Mouse (Mus musculus) kidney, adult 9 months (tissue): ENCODE measurements around the gene Mib2.
"Not testable (repeated sequence)": the region's sequence is repeated elsewhere in the genome, so short reads cannot be mapped to it uniquely, and the experiment has no call there.

ENCODE experiments used
- DNase-seq: peaks from one replicate; pipeline ENCODE4 v3.0.0; 2022

Gene Mib2

DNA sequence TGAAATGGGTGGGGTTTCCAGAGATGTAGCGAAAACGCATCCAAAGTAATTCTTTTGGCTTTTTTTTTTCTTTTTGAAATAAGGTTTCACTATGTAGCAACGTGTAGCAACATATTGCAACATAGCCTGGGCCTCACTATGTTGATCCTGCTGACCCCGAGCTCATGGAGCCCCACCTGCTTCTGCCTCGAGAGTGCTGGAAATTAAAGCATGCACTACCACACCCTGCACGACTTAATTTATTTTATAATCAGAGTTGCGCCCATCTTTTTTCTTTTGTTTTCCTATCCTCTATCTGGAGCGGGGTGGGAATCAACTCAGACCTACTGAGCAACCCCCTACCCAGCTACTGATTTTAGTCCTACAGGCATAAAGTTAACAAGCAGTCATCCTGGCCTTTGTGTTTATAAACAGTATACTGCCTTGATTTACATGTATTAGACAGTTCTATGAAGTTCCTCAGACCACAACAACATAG lies 639 bp upstream of the Mib2 start:
- DNase-seq: no peak

DNA sequence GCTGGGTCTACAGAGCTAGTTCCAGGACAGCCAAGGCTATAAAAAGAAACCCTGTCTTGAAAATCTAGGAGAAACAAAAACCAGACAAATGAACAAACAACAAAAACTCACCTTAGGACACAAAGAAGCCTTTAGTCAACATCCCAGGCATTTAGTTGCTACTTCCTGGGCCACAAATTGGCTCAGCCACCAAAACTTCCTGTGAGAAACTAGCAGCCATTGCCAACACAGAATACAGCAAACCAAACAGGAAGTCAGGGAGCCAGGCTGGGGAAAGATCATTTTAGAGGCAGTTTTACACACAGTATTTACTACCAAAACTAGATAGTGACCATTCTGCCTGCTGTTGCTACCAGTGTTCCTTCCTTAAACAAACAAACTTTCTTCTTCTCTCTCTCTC lies 2.1 kb downstream of the Mib2 start:
- DNase-seq: no peak

DNA sequence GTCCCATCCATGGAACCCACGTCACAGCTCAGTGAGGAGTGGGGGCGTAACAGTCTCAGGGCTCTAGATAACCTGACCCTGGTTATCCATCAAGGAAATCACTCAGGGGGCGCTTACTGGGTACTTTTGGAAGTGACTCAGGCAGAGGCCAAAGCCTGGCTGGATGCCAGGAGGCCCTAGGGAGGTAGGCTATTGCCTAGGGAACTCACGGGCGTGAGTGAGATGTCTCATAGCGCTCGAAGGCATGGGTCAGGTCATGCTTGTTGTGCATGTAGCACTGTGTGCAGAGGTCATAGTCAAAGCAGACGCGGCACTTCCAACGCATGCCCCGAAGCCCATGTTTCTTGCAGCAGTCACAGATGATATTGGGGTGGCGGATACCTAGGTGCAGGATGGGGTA lies 8.4 kb downstream of the Mib2 start:
- DNase-seq: no peak

DNA sequence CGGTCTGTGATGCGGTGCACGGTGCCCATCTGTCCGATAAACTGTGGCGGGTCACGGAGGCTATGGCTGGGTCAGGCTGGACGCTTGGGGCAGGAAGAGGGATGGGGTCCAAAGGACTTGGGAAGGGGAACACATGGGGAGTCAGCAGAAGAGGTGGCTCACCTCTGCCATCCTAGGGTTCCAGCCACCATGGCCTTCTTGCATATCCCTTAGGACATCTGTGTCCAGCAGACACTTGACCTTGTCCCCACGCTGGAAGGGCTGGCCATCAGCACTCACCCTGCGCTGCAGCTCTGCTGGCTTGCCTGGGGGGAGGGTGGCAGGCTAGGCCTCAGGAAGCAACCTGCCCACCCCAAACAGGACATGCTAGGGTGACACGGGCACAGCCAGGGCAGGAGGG lies 10.0 kb downstream of the Mib2 start:
- no peak for DNase-seq

DNA sequence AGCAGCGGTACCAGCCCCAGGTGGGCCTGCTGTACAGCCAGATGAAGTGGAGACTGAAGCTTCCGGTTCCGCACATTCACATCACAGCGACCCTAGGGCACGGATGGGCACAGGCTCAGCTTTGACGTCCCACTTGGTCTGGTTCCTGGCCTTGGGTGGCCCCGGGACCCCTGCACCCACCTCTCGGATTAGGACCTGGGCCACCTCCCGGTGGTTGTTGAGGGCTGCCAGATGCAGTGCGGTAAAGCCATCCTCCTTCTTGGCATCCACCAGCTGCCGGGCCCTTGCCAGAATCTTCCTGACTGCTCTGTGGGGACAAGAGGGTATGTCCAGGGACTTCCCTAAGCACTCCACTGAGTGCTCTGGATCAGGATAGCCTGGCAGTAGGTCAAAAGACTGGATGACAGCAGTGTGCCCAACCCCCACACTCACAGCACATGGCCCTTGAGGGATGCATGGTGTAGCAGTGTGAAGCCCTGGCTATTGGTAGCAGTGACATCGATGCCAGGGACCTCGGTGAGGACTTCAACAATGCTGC lies 12.7 kb downstream of the Mib2 start:
- DNase-seq: no peak

DNA sequence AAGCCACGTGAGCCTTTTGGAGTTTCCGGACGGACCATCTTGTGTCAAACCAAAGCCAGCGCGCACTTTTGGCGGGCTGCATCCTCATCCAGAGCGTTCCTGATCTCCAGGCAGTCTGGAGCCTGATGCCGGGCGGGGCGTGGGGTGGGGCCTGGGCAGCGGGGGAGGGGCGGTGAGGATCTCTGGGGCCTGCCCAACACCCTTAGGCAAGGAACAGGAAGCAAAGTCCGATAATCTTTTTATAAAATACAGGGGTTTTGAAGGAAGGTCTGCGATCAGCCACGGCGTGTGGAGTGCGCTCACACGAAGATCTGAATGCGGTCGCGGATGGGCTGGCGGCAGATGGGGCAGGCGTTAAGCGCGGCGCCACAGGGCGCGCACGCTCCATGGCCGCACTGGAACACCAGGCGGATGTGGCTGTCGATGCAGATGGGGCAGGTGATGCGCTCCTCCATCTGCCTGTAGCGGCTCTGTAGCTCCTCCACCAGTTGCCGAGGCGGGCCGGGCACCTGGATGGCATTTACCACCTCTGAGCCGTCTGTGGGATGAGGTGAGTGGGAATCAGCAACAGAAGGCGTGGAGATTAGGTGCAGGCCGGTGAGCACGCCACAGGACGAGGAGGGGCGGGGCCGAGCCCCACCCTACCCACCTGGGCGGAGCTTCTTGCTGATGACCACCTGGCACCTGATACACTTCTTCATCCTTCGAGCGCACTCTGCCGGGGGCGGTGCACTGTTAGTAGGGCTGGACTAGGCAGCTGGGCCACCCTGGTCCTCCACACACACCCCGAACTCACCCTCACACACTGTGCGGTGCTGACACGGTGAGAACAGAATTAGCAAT lies 14.3 kb downstream of the Mib2 start:
- peak; percentile 26 for DNase-seq

DNA sequence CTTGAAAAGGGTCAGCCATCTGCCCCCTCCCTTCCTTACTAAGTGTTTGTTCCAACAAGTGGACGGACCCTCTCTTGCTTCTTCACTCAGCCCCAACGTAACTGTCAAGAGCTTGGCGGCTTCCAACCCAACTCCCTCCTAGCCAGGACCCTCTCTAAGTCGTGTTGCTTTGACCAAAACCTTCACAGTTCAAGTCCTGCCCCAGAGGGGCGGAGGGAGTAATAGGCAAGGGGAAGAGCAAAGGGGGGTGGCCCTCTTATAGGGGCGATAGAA lies 14.9 kb downstream of the Mib2 start:
- DNase-seq: no peak

DNA sequence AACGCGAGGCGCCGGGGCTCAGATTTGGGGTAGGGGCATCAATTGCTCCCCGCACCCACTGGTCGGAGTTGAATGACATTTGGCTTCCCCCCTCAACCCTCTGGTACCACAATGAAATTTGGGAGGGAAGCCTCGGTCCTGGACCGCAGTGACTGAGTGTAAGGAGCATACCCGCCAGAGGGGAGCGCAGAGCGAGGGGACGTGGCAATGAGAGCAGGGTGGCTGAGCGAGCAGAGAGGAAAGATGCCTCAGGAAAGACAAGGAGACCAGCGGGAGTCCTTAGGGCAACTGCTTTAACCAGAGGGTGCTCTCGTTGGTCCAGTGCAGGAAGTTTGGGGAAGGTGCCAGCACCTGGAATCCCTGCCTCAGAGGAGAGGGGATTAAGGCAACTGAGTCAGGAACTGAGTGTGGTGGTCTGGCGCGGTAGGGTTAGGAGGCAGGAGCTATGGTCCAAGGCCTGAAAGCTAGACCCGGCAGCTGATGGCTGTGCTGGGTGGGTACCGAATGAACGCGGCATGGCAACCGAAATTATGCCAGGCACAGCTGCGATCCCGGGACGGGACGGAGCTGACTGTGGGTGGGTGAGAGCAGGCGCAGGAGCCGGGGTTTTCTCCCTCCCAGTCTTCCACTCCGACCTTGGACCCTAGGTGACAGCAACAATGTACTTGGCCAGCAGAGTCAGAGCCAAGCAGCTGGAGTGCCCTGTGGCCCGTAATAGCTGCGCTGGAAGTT lies 15.4 kb downstream of the Mib2 start:
- DNase-seq: peak; percentile 31

DNA sequence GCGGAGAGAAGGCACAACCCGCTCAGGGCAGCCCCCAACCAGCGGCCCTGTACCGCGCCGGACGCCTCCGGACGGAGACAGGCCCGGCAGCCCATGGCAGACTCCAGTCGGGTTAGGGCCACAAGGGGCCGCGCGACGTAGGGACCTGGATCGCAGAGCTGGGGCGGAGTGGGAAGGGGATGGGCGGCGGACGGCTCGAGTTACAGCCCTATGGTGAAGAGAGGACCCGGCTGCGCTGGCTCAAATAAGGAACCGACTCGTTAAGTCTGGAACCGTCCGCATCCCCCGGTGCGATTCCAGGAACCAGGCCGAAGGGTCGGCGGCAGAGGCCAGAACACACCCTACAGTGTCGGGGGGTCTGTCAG lies 15.9 kb downstream of the Mib2 start, which contains the start of gene Mmp23:
Gene Mmp23 (minus strand): TSS at position 299 of the 365 bp plus-strand sequence.
- DNase-seq: no peak

DNA sequence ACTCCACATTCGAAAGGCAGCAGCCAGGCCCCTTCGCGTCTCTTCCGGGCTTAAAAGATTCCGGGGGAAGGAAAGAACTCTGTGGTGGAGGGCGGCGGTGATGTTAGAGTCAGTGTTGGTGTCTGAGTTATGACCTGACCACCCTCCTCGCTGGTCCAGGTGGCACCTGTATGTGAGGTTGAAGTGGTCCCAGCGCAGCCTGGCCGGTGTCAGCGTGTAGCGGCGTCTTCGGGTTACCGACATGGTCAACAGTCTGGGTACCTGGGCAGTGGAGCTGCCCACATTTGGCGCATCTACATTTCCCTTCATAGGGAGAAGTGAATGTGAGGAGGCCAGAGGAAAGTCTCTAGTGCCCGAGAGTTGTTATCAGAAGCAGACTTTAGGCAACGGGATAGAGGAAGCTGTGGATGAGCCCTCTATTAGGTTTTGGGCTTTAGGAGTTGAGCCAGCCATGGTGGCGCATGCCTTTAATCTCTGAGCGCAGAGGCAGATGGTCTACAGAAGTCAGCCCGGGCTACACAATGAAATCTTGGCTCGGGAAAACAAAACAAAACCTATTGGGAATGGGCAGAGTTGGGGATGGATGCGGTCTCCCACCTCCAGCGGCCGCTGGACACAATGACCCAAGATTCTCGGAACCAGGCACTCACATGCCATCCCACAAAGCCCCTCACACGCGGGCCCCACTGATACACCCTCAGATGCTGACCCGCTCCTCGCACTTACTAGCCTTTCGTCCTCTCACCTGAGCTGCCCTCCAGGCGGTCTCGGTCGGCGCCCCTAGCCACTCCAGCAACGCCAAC lies 16.5 kb downstream of the Mib2 start:
- no peak for DNase-seq

DNA sequence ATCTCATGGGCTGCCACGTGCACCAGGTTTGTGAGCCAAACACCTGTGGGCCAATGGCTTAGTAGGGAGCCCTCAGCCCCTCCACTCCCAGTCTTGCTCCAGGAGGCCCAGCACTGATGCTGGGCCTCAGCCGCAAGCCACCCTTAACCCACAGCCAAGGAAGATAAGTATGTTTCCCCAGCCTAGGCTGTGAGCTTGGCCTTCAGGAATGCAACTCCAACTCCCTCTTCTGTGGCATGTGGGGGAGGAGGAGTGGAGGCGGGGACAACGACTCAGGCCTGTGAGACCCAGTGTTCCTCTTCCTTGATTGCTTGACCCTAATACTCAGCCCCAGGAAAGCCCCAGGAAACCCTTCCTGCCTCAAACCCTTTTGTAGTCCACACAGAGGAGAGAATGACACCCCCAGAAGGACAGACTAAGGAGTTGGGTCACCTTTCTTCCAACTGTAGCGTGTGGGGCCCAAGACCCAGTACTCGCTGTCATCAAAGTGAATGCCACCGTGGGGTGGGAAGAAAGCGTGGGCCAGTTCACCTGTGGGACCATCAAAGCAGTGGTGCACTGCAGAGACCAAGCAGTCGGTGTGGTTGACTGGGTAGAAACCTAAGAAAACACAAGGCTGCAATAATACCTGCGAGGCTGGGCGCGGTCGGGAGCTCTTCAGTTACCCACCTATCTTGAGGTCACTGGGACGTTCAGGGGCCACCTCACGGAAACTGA lies 17.3 kb downstream of the Mib2 start:
- no peak for DNase-seq

DNA sequence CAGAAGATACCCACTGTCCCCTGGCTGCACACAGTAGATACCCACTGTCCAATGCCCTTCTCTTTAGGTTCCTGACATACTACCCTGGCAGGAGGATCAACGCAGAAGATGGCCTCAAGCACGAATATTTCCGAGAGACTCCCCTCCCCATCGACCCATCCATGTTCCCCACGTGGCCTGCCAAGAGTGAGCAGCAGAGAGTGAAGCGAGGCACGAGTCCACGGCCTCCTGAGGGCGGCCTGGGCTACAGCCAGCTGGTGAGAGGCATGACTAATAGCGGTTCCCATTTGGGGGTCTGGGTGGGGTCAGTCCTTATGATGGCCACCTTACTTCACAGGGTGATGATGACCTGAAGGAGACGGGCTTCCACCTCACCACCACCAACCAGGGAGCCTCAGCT lies 19.6 kb downstream of the Mib2 start:
- DNase-seq: no peak

DNA sequence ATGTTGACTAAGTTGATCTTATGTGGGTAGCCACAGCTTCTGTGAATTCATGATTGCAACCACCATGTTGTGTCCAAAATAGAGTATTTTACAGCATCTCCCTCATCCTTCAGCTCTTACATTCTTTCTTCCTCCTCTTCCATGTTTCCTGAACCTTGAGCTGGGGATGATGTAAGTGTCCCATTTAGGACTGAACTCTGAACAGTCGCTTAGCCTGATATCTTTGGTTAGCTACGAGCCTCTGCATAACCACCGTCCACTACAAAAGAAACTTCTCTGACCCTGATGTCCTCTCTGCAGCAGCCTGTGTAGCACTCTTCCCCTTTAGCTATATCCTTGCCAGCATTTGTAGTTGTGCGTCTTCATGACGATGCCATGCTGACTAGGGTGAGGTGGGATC lies 23.3 kb downstream of the Mib2 start:
- peak; percentile 67 for DNase-seq

DNA sequence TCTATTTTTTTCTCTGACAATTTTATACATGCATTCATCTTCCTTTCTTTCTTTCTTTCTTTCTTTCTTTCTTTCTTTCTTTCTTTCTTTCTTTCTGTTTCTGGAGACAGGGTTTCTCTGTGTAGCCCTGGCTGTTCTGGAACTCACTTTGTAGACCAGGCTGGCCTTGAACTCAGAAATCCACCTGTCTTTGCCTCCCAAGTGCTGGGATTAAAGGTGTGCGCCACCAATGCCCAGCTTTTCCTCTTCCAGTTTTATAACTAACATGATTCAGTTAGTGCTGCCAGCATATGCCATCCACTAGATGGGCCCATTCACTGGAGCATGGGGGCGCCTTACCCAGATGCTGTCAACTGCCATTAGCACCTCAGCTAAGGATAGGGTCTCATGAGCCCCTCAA lies 23.7 kb downstream of the Mib2 start, which contains the start of gene Gm10563:
Gene Gm10563 (minus strand): TSS at position 101 of the 400 bp plus-strand sequence.
- DNase-seq: not testable (repeated sequence)

DNA sequence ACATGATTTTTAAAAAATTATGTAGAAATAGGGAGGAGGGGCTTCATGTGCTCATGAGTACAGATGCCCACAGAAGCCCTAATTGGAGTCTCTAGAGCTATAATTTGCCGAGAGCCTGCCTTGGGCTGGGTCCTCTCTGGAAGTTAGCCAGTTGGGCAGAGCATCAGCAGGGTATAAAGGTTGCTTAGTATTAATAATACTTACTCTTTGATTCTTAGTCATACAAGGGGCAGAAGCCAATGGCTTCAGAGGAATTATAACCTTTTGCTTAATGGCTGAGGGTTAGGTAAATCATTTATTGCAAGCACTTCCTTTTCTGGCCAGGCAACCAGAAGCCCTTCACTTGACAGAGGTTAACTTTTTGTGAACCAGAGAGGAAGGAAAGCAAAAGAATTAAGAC lies 25.5 kb downstream of the Mib2 start:
- DNase-seq: peak; percentile 83

DNA sequence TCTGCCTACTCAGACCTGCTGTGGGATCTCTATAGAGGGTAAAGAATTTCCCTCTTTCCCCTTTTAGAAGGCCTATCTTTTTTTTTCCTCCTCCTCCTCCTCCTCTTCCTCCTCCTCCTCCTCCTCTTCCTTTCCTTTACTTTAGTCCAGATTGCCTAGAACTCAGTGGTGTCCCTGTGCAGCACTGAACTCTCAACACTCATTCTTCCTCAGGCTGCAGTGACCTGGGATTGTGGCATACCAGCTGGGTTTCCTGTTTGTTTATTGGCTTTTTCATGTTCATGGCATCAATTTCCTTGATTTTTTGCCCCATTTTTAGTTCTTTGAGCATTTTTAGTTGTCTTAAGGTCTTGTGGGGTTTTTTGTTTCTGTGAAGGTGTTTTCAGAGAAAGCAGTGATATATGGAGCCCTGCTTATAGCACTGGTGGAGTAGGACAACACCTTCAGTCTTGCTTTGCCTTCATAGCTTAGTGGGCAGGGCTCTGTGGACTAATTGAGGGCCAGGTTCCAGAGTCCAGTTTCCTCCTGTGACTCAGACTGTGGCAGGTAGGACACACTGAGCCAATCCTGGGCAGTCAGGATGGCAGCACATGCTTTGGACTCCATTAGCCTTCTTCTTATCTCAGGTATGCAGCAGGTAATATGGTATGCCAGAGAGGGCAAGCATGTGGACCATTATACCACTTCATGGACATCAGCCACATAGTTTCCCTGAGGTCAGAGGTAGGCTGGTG lies 33.1 kb downstream of the Mib2 start:
- DNase-seq: peak; percentile 45

DNA sequence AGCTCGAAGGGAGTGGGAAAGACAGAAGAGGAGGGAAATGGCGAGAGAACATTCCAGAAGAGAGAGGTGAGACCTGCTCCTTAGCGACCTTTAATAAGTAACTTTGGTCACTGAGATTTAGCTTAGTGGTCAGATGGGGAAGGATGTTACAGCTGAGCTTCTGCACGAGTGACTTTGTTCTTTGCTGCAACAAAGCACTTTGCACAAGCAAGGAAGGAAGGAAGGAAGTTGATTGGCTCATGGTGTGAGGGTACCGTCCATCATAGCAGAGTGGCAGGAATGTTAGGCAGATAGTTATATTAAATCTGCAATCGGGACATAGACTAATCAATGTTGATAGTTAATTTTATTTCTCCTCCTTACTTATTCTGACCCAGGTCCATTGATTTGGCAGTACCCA lies 38.7 kb downstream of the Mib2 start:
- DNase-seq: no peak

DNA sequence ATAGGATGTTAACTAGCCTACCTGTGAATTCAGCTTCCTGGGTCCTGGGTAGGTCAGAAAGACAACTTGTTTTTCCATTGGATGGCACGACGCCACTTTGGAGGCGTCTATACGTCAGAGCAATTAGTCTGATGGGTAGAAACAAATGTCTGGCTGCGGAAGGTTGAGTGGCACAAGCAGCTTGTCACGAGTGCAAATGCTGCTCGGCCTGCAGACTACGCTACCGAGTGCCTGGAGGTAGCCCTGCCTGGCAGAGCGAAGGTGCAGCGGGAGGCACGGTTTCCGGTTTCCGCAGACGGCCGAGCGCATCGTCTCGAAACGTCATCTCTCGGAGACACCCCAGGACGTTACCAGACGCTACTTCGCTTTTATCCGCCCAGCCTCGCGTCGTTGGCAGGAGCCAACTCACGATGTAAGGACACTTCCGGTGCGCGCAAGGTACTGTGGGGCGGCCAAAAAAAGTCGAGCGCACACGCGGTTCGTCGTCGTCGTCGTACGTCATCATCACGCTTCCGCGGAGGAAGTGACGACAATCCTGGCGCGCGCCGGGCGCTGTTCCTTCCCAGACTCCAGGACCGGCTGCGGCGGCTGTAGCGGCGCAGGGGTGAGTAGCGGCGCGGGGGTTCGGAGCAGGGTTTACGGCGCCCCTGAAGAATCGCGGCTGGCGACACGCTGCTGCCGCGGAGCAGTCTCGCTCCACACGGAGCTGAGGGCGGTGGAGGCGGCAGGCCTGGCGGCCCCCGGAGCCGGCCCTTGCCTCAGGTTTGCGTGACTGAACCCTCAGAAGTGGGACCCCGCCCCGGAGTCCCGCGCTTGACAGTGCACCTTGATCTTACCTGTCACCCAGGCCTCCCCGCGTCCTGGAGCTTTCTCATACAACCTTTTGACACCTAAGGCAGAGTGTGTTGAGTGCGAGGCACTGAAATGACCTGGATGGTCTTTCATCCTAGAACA lies 44.4 kb downstream of the Mib2 start, which contains the start of gene Cdk11b:
Gene Cdk11b (plus strand): TSS at position 517 of the 954 bp plus-strand sequence.
- DNase-seq: peak; percentile 97

DNA sequence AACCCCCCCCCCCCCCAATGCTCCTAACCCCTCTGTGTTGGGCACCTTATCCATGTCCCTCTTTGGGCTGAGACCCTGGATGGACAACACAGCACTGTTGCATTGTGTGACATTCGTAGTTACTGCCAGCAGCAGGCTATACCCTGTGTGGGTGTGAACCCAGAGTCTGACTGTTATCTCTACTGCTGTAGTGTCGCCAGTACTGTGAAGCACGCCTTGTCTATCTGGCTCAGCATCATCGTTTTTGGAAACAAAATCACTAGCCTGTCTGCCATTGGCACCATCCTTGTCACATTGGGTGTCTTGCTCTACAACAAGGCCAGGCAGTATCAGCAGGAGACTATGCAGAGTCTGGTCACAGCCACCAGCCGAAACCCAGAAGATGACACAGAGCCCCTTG lies 50.7 kb downstream of the Mib2 start:
- no peak for DNase-seq

DNA sequence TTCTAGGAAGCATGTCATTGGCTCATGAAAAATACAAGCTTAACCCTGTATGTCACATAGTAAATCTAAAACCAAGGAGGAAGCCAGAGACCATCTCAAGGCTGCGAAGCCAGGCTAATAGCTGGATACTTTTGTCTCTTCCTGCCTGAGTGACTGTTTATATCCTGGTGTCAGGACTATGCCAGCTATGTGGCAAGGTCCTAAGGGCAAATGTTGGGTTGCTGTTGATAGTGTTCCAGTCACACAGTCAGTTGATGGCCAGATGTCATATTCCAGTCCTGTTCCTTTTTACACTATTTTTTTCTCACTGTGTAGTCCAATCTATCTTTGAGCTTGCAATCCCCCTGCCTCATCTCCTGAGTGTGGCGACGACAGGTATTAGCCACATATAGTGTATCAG lies 55.7 kb downstream of the Mib2 start:
- no peak for DNase-seq

DNA sequence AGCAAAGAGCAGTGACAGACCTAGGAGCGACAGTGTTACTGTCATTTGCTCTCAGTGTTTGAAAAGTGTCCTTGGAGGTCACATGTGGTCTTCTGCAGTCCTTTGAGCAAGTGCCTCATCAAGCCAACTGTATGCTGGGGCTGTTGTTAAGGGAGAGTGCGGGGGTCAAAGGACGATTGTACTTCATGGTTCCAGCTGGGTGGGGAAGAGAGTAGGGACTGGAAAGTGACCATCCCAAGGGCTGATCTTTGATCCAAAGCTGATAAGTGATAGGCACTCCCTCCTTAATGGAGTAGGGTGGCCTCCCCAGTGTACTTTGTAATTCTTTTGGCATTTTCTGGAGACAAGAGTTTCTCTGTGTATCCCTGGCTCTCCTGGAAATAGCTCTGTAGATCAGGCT lies 57.1 kb downstream of the Mib2 start:
- no peak for DNase-seq
